Mouse (Mus musculus) ES-Bruce4 (cell line): ENCODE measurements around the gene Med13l. TPM values are rescaled to one million over a fixed set of nuclear protein-coding genes. Genes with fewer than 3 reads are reported as not detected.

Experiments used
- H3K27ac ChIP-seq: 2 replicates; pipeline ENCODE4 v1.5.1; 2012; ENCODE audit warnings: low read length, inconsistent platforms; ENCODE audit not compliant: insufficient read depth
- H3K27me3 ChIP-seq: 2 replicates; pipeline ENCODE4 v1.6.1; 2012; ENCODE audit warnings: mild to moderate bottlenecking, low read length, inconsistent platforms; ENCODE audit not compliant: control insufficient read depth, poor library complexity, insufficient read depth, severe bottlenecking
- H3K36me3 ChIP-seq: 2 replicates; pipeline ENCODE4 v1.6.1; 2012; ENCODE audit warnings: inconsistent platforms, mild to moderate bottlenecking, low read length, moderate library complexity; ENCODE audit not compliant: control insufficient read depth, poor library complexity, insufficient read depth, severe bottlenecking
- H3K4me1 ChIP-seq: one replicate; pipeline ENCODE4 v1.8.1; 2011; ENCODE audit warnings: low read length; ENCODE audit not compliant: control insufficient read depth, insufficient read depth
- H3K4me3 ChIP-seq: 2 replicates; pipeline ENCODE4 v1.5.1; 2011; ENCODE audit warnings: low read depth, mild to moderate bottlenecking, low read length
- H3K9ac ChIP-seq: 2 replicates; pipeline ENCODE4 v1.6.1; 2012; ENCODE audit warnings: low read depth, mild to moderate bottlenecking, inconsistent platforms; ENCODE audit not compliant: poor library complexity, severe bottlenecking
- H3K9me3 ChIP-seq: replicated peaks from 2 replicates; pipeline ENCODE4 v1.6.1; 2012; ENCODE audit warnings: mild to moderate bottlenecking, low read length, inconsistent platforms; ENCODE audit not compliant: control insufficient read depth, poor library complexity, insufficient read depth, severe bottlenecking
- CTCF ChIP-seq: IDR thresholded peaks from one replicate; pipeline ENCODE4 v1.8.1; 2011; ENCODE audit warnings: low read depth, low read length
- EP300 ChIP-seq: IDR thresholded peaks from 2 replicates; pipeline ENCODE4 v1.6.1; 2011; ENCODE audit warnings: low read depth, low read length; ENCODE audit not compliant: insufficient read depth
- POLR2A ChIP-seq: IDR thresholded peaks from one replicate; pipeline ENCODE4 v1.8.1; 2011; ENCODE audit warnings: low read length; ENCODE audit not compliant: insufficient read depth
- polyA plus RNA-seq: library from polyadenylated mRNA; stranded (reverse); fragments of >200 nt; gene quantifications from 2 replicates; pipeline ENCODE4 v1.2.4, GENCODE M21; 2011; ENCODE audit warnings: low read depth; ENCODE audit not compliant: missing spikeins, insufficient read depth, insufficient read length

Gene Med13l
- polyA plus RNA-seq, 1 experiment = 43.9 TPM

- TF ChIP-seq POLR2A = no peak
- no peak for TF ChIP-seq CTCF
- no peak for TF ChIP-seq EP300
- Histone ChIP-seq H3K4me1 (peaks cover under 1% of the 10 kb centered on the region), H3K9me3 (no peaks in the 10 kb centered on the region), H3K4me3 (no peak overlapping the region), H3K27me3 (no peaks in the 10 kb centered on the region), H3K27ac (no peak overlapping the region), H3K36me3 (no peaks in the 10 kb centered on the region), H3K9ac (no peak overlapping the region)
Measured at GRCm38 (mm10) chr5:118680853-118681252, 120.4 kb downstream of the Med13l start.

- Histone ChIP-seq H3K4me1 (peaks cover 2% of the 10 kb centered on the region), H3K4me3 (no peak overlapping the region), H3K9ac (no peak overlapping the region), H3K9me3 (no peaks in the 10 kb centered on the region), H3K27ac (no peak overlapping the region), H3K36me3 (no peaks in the 10 kb centered on the region), H3K27me3 (no peaks in the 10 kb centered on the region)
- TF ChIP-seq POLR2A = no peak
- no peak for TF ChIP-seq EP300
- TF ChIP-seq CTCF = no peak
Measured at GRCm38 (mm10) chr5:118682007-118682406, 121.5 kb downstream of the Med13l start.

- Histone ChIP-seq H3K4me3 (no peak overlapping the region), H3K27ac (no peak overlapping the region), H3K36me3 (no peaks in the 10 kb centered on the region), H3K4me1 (peaks cover 4% of the 10 kb centered on the region), H3K27me3 (no peaks in the 10 kb centered on the region), H3K9ac (no peak overlapping the region), H3K9me3 (no peaks in the 10 kb centered on the region)
- no peak for TF ChIP-seq CTCF
- no peak for TF ChIP-seq EP300
- TF ChIP-seq POLR2A = no peak
Measured at GRCm38 (mm10) chr5:118685145-118685544, 124.7 kb downstream of the Med13l start.

- TF ChIP-seq EP300 = no peak
- no peak for TF ChIP-seq POLR2A
- no peak for TF ChIP-seq CTCF
- Histone ChIP-seq H3K9me3 (no peaks in the 10 kb centered on the region), H3K4me1 (peaks cover 4% of the 10 kb centered on the region), H3K36me3 (no peaks in the 10 kb centered on the region), H3K27ac (no peak overlapping the region), H3K9ac (no peak overlapping the region), H3K4me3 (no peak overlapping the region), H3K27me3 (no peaks in the 10 kb centered on the region)
Measured at GRCm38 (mm10) chr5:118686021-118686420, 125.5 kb downstream of the Med13l start.

- Histone ChIP-seq H3K4me1 (peaks cover 6% of the 10 kb centered on the region), H3K27ac (no peak overlapping the region), H3K36me3 (no peaks in the 10 kb centered on the region), H3K9ac (no peak overlapping the region), H3K27me3 (no peaks in the 10 kb centered on the region), H3K4me3 (no peak overlapping the region), H3K9me3 (no peaks in the 10 kb centered on the region)
- no peak for TF ChIP-seq POLR2A
- TF ChIP-seq CTCF = no peak
- TF ChIP-seq EP300 = no peak
Measured at GRCm38 (mm10) chr5:118688886-118689835, 128.7 kb downstream of the Med13l start.
